Mouse (Mus musculus): ENCODE results near the gene Brpf3. TPM values are rescaled to one million over a fixed set of nuclear protein-coding genes. Genes with fewer than 3 reads are reported as not detected.
A peak's percentile ranks its signal among the peaks of the same experiment; 100 is the strongest.

Gene Brpf3
- polyA plus RNA-seq, 1 experiment from 2014 or later: 8.2 TPM

DNA sequence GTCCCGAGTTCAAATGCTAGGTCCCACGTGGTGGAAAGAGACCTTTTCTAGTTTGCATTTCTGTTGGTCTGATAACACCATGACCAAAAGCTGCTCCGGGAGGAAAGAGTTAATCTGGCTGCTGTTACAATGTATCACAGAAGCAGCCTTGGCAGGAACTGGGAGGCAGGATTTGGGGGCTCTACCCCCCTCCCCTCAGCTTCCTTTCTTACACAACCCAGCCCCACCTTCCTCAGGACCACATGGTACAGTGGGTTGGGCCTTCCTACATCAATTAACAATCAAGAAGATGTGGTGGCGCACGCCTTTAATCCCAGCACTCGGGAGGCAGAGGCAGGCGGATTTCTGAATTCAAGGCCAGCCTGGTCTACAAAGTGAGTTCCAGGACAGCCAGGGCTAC lies 53.5 kb downstream of the Brpf3 start:
- Histone ChIP-seq H3K9ac (replicated peaks; ENCODE audit: low read length) (no peak overlapping the region), H3K27ac (replicated peaks; ENCODE audit: low read depth, low read length) (no peak overlapping the region), H3K4me1 (ENCODE audit: control insufficient read depth, insufficient read depth, low read length) (no peaks in the 10 kb centered on the region), H3K4me2 (ENCODE audit: low read length) (no peak overlapping the region), H3K4me3 (replicated peaks; ENCODE audit: low read depth, low read length) (no peak overlapping the region), H3K27me3 (ENCODE audit: control insufficient read depth, insufficient read depth, low read length) (no peaks in the 10 kb centered on the region), H3K36me3 (ENCODE audit: control insufficient read depth, insufficient read depth, low read length) (no peaks in the 10 kb centered on the region), H3K9me3 (ENCODE audit: control insufficient read depth, low read length) (peaks cover 4% of the 10 kb centered on the region; the same call in 1 of the 2 replicates)
- DNase-seq (no peak), ATAC-seq (ENCODE audit: low FRiP score, low TSS enrichment) (no peak)
- 84% methylated on average over 7 of the region's 7 CpGs for WGBS

DNA sequence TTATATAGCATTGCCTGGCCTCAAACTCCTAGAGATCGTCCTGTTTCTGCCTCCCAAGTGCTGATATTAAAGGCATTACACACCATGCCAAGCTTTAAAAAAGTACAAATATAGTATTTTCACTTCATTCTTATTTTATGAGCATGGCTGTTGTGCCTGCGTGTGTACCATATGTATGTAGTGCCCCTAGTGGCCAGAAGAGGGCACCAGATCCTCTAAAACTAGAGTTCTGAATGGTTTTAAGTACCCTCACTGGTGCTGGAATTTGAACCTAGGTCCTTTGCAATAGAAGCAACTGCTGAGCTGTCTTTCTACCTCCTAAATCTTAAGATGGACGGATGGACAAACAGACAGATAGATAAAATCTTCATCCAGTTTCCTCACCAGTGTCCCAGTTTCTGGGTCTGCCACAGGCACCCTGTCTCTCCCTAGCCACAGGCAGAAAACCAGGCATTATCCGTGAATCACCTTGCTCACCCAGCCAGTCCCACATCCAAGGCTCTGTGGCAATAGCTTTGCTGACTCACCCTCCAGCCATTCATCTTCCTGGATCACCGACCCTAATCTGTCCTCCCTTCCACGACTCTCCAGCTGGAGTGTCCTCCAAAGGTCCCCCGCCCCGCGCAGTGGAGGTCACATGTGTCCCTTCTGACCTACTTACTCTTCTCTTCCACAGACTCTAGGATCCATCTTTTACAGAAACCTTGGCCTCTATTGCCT lies 54.4 kb downstream of the Brpf3 start:
- Histone ChIP-seq H3K27ac (replicated peaks; ENCODE audit: low read depth, low read length) (no peak overlapping the region), H3K4me1 (ENCODE audit: control insufficient read depth, insufficient read depth, low read length) (no peaks in the 10 kb centered on the region), H3K4me2 (ENCODE audit: low read length) (no peak overlapping the region), H3K9me3 (ENCODE audit: control insufficient read depth, low read length) (peaks cover 4% of the 10 kb centered on the region; the same call in 1 of the 2 replicates), H3K4me3 (replicated peaks; ENCODE audit: low read depth, low read length) (no peak overlapping the region), H3K36me3 (ENCODE audit: control insufficient read depth, insufficient read depth, low read length) (no peaks in the 10 kb centered on the region), H3K9ac (replicated peaks; ENCODE audit: low read length) (no peak overlapping the region), H3K27me3 (ENCODE audit: control insufficient read depth, insufficient read depth, low read length) (no peaks in the 10 kb centered on the region)
- DNase-seq (no peak), ATAC-seq (ENCODE audit: low FRiP score, low TSS enrichment) (no peak)
- WGBS: 85% methylated on average over 9 of the region's 9 CpGs

DNA sequence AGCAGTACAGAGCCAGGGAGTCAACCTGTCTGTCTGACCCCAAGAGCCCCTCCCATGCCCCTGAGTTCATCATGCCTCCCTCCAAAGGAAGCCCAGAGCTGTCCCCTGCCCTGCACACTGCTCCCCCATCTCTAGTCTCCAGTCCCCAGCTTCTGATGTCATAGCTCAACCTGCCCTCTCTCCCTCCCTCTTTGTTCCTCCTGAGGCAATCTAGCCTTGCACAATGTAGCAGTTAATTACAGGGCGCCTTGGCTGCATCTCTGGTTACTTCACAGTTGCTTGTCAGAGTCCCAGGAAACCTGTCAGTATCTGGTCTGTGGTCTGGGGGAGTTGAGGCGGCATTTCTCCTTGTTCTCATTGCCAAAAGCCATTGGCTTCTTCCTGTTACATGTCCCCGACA lies 55.1 kb downstream of the Brpf3 start:
- no peaks in the 10 kb centered on the region for H3K27me3 ChIP-seq (ENCODE audit: control insufficient read depth, insufficient read depth, low read length)
- 79% methylated on average over 3 of the region's 3 CpGs for WGBS
- no peak for ATAC-seq (ENCODE audit: low FRiP score, low TSS enrichment)

DNA sequence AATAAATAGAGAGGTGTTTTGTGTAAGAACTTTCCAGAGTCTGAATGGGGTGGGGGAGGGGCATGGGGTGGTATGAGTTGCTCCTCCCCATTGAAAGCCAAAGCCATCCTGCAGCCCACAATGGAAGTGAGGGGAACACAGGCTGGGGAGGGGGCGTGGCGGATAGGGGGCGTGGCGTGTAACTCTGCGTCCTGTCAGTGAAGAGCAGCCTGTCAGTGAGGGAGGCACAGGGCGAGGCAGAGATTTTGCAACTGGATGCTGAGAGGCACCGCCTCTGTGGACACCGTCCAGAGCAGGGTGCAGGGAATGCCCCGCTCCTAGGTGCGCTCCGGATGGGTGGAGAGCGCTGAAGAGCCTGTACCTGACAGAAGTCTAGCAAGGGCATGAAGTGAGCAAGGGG lies 57.3 kb downstream of the Brpf3 start, which contains the start of gene Pnpla1:
TSS of gene Pnpla1 (plus strand) at position 207 of the 400 bp plus-strand sequence.
- H3K4me1 ChIP-seq (ENCODE audit: control insufficient read depth, insufficient read depth, low read length): no peaks in the 10 kb centered on the region
- no peaks in the 10 kb centered on the region for H3K27me3 ChIP-seq (ENCODE audit: control insufficient read depth, insufficient read depth, low read length)
- no peak for DNase-seq
- H3K9me3 ChIP-seq (ENCODE audit: control insufficient read depth, low read length): peaks cover 4% of the 10 kb centered on the region; the same call in 1 of the 2 replicates
- ATAC-seq (ENCODE audit: low FRiP score, low TSS enrichment): no peak
- WGBS: 28% methylated on average over 12 of the region's 12 CpGs
- H3K27ac ChIP-seq (replicated peaks; ENCODE audit: low read depth, low read length): no peak within 1 kb of the TSS
- H3K9ac ChIP-seq (replicated peaks; ENCODE audit: low read length): no peak within 1 kb of the TSS
- no peaks in the 10 kb centered on the region for H3K36me3 ChIP-seq (ENCODE audit: control insufficient read depth, insufficient read depth, low read length)
- H3K4me2 ChIP-seq (ENCODE audit: low read length): no peak within 1 kb of the TSS
- no peak within 1 kb of the TSS for H3K4me3 ChIP-seq (replicated peaks; ENCODE audit: low read depth, low read length)

More for the DNA sequence above, 55.1 kb downstream of the Brpf3 start:
- no peaks in the 10 kb centered on the region for H3K36me3 ChIP-seq (ENCODE audit: control insufficient read depth, insufficient read depth, low read length)
- H3K4me2 ChIP-seq (ENCODE audit: low read length): no peak overlapping the region
- H3K9me3 ChIP-seq (ENCODE audit: control insufficient read depth, low read length): peaks cover 4% of the 10 kb centered on the region; the same call in 1 of the 2 replicates
- H3K27ac ChIP-seq (replicated peaks; ENCODE audit: low read depth, low read length): 0 out of 2 replicates have a peak overlapping the region, but pooled peaks have one; percentile 20
- H3K4me1 ChIP-seq (ENCODE audit: control insufficient read depth, insufficient read depth, low read length): no peaks in the 10 kb centered on the region
- no peak overlapping the region for H3K4me3 ChIP-seq (replicated peaks; ENCODE audit: low read depth, low read length)
- no peak overlapping the region for H3K9ac ChIP-seq (replicated peaks; ENCODE audit: low read length)
- DNase-seq: peak; percentile 7

DNA sequence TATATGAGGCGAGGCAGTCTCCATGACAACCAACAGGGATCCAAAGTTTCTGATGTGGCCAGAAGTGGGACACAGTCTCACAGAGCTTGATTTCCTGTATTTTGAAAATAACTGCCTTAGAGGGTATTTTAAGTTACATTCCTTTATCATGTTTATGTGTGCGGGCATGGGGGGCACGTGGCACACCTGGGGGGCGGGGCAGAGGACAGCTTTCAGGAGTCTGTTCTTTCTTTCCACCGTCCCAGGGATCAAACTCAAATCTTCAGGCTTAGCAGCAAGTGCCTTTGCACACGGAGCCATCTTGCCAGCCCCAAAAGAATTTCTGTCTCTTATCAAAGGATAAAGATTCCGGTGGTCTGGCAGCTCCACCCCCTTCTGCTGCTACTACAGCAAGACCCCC lies 63.0 kb downstream of the Brpf3 start:
- no peaks in the 10 kb centered on the region for H3K9me3 ChIP-seq (ENCODE audit: control insufficient read depth, low read length)
- H3K4me2 ChIP-seq (ENCODE audit: low read length): no peak overlapping the region
- DNase-seq (no peak), ATAC-seq (ENCODE audit: low FRiP score, low TSS enrichment) (no peak)
- H3K27ac ChIP-seq (replicated peaks; ENCODE audit: low read depth, low read length): no peak overlapping the region
- no peak overlapping the region for H3K4me3 ChIP-seq (replicated peaks; ENCODE audit: low read depth, low read length)
- no peaks in the 10 kb centered on the region for H3K27me3 ChIP-seq (ENCODE audit: control insufficient read depth, insufficient read depth, low read length)
- 73% methylated on average over 7 of the region's 7 CpGs for WGBS
- no peaks in the 10 kb centered on the region for H3K36me3 ChIP-seq (ENCODE audit: control insufficient read depth, insufficient read depth, low read length)
- H3K4me1 ChIP-seq (ENCODE audit: control insufficient read depth, insufficient read depth, low read length): peaks cover 5% of the 10 kb centered on the region; the same call in 1 of the 2 replicates
- no peak overlapping the region for H3K9ac ChIP-seq (replicated peaks; ENCODE audit: low read length)

DNA sequence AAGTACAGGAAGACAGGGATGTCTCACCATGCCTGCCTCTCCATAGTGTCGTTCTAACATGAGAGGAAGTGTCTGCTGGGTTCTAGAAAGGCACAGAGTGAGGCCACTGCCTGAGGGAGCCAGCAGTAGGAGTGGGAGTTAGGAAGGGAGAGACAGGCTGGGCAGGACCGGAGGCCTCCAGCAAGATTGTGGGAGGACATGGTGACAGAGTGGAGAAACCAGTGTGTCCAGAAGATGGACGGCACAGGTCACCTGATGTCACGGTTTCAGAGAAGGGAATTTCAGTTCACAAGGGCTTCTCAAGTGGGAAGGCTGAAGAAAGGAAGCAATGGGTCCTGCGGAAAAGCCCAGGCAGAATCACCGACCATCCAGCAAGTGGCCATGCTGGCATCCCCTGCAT lies 63.6 kb downstream of the Brpf3 start:
- Histone ChIP-seq H3K27ac (replicated peaks; ENCODE audit: low read depth, low read length) (no peak overlapping the region), H3K27me3 (ENCODE audit: control insufficient read depth, insufficient read depth, low read length) (no peaks in the 10 kb centered on the region), H3K36me3 (ENCODE audit: control insufficient read depth, insufficient read depth, low read length) (no peaks in the 10 kb centered on the region), H3K9ac (replicated peaks; ENCODE audit: low read length) (no peak overlapping the region), H3K4me3 (replicated peaks; ENCODE audit: low read depth, low read length) (no peak overlapping the region), H3K4me1 (ENCODE audit: control insufficient read depth, insufficient read depth, low read length) (peaks cover 10% of the 10 kb centered on the region; the same call in 1 of the 2 replicates), H3K4me2 (ENCODE audit: low read length) (no peak overlapping the region), H3K9me3 (ENCODE audit: control insufficient read depth, low read length) (no peaks in the 10 kb centered on the region)
- 91% methylated on average over 6 of the region's 6 CpGs for WGBS
- no peak for DNase-seq
- no peak for ATAC-seq (ENCODE audit: low FRiP score, low TSS enrichment)

DNA sequence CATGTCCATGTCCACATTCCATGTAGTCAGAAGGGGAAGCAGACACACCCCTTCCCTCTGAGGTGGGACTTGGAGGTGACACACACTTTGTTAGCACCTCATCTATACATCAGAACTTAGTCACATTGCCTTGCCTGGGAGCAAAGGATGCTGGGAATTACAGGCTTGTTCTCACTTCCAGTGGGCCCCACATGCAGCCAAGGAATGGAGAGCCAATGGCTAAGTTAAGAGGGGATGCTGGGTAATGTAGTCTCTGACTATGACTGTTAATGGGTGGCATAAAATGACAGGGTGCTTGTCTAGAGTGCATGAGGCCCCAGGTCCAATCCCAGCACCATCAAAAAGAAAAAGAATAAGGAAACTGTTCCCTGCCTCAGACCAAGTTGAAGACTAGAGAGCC lies 66.0 kb downstream of the Brpf3 start:
- ATAC-seq (ENCODE audit: low FRiP score, low TSS enrichment) (no peak), DNase-seq (no peak)
- H3K36me3 ChIP-seq (ENCODE audit: control insufficient read depth, insufficient read depth, low read length): no peaks in the 10 kb centered on the region
- H3K4me1 ChIP-seq (ENCODE audit: control insufficient read depth, insufficient read depth, low read length): peaks cover 18% of the 10 kb centered on the region; the same call in 1 of the 2 replicates
- H3K4me3 ChIP-seq (replicated peaks; ENCODE audit: low read depth, low read length): no peak overlapping the region
- H3K27me3 ChIP-seq (ENCODE audit: control insufficient read depth, insufficient read depth, low read length): no peaks in the 10 kb centered on the region
- H3K4me2 ChIP-seq (ENCODE audit: low read length): no peak overlapping the region
- no peak overlapping the region for H3K27ac ChIP-seq (replicated peaks; ENCODE audit: low read depth, low read length)
- no peaks in the 10 kb centered on the region for H3K9me3 ChIP-seq (ENCODE audit: control insufficient read depth, low read length)
- no peak overlapping the region for H3K9ac ChIP-seq (replicated peaks; ENCODE audit: low read length)

DNA sequence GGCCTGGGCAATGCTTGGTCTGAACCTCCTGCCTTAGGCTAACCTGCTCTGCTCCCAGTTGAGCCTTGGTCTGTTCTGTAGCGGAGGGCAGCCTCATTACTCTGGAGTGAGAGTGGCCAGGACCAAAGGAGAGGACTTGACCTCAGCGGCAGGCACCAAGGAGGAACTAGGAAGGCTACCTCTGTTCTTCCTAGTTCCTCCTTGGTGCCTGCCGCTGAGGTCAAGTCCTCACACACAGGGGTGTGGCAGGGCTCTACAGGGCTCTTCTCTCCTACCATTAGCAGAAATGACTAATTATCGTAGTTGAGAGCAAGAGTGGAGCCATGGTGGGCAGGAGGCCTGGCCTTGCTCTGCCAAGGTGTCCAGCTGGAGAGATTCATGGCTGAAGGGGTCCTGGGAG lies 66.5 kb downstream of the Brpf3 start:
- ATAC-seq (ENCODE audit: low FRiP score, low TSS enrichment) (no peak), DNase-seq (no peak)
- Histone ChIP-seq H3K27ac (replicated peaks; ENCODE audit: low read depth, low read length) (no peak overlapping the region), H3K9ac (replicated peaks; ENCODE audit: low read length) (no peak overlapping the region), H3K4me3 (replicated peaks; ENCODE audit: low read depth, low read length) (no peak overlapping the region), H3K27me3 (ENCODE audit: control insufficient read depth, insufficient read depth, low read length) (no peaks in the 10 kb centered on the region), H3K9me3 (ENCODE audit: control insufficient read depth, low read length) (no peaks in the 10 kb centered on the region), H3K4me2 (ENCODE audit: low read length) (no peak overlapping the region), H3K4me1 (ENCODE audit: control insufficient read depth, insufficient read depth, low read length) (peaks cover 18% of the 10 kb centered on the region; the same call in 1 of the 2 replicates), H3K36me3 (ENCODE audit: control insufficient read depth, insufficient read depth, low read length) (no peaks in the 10 kb centered on the region)
- WGBS: 92% methylated on average over 4 of the region's 4 CpGs

Data from midbrain, embryonic 14.5 days (tissue).